Mouse (Mus musculus) spleen, postnatal 0 days (tissue): Measurements from ENCODE around the gene Sun2. TPM values are rescaled to one million over a fixed set of nuclear protein-coding genes. Genes with fewer than 3 reads are reported as not detected.

Source experiments
- polyA plus RNA-seq: library from polyadenylated mRNA; unstranded; fragments of >200 nt; fragmentation: Nextera tagmentation; extraction: Ambion mirVana; gene quantifications from 2 replicates; pipeline ENCODE4 v1.2.1, GENCODE M21; 2015

Gene Sun2
- 7.1 and 7.6 TPM in 2 replicates for polyA plus RNA-seq

DNA sequence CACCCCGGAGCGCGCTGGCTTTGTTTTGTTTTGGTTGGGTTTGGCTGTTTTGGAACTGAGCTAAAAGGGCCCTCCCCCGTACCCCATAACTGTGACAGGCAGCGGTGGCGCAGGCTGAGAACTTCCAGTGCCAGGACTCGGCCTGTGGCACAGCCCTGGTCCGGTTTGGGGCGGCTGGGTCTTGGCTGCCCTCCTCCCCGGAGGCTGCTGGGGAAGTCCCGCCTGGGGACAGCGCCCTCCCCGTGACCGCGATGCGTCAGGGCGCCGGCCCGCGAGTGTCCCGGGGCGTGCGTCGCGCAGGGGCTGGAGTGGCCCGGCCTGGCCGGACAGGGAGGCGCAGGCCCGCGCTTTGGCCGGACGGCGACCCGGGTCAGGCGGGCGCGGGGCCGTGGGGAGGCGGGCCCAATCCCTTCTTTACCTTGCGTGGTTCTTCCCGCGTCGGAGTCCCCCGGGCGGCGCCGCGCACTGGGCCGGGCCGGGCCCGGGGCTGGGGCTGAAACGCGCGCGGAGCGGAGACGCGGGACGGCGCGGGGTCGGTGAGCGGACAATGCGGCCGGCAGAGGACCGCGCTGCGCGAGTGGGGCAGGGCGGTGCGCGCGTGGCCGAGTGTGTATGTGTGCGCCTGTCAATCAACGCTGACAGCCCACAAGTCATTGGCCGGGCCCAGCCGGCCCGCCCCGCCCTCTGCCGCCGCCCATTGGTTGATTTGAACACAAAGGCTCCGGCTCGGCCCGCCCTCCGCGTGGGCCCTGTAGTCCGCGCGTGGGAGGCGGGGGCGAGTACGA, at the start of gene Sun2:
Gene Sun2, minus strand, starts transcription at position 616 of the 785 bp plus-strand sequence.

DNA sequence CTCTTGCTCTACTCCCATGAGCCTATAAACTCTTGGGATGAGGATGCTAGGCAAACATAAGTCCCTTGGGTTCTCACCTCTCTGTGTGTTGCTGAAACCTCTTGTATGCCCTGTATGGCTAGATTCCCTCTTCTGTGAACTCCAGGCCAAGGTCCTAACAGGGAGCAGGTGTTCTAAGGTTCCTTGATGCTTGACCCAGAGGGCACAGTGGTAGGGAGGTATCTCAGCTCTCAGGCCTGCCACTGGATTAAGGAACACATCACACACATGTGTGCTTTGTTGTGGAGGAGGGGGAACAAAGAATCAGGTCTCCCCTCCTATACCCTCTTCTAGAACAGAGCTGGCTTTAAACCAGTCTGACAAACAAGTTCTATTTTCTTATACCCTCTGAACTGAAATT, 35.4 kb upstream of the Sun2 start, which contains the start of gene Dnal4:
Gene Dnal4, minus strand, starts transcription at position 101 of the 400 bp plus-strand sequence.

DNA sequence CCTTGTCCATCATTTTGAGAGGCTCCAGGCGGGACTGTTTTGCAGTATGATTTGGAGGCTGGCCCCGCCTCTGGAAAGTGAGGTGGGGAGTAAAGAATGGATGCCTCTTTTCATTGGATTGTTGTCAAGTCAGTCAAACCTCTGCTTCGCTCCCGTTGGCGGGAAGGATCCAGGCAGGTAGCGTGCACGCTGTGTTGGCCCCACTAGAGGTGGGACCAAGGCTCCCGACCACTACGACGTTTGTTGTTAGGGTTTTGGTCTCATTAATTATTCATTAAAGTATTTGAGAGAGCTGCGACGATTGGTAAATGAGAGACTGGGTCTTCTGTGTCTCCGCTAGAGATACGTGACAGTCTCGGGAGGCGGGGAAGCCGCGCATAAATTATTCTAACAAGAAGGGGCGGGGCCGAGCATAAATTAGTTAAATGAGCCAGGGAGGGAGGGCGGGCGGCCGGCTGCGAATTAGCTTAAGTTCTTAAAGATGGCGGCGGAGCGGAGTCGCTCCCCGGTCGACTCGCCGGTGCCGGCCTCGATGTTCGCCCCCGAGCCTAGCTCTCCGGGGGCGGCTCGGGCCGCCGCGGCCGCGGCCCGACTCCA, 51.8 kb downstream of the Sun2 start, which contains the start of gene Gtpbp1:
Gene Gtpbp1, plus strand, starts transcription at position 420 of the 597 bp plus-strand sequence.

DNA sequence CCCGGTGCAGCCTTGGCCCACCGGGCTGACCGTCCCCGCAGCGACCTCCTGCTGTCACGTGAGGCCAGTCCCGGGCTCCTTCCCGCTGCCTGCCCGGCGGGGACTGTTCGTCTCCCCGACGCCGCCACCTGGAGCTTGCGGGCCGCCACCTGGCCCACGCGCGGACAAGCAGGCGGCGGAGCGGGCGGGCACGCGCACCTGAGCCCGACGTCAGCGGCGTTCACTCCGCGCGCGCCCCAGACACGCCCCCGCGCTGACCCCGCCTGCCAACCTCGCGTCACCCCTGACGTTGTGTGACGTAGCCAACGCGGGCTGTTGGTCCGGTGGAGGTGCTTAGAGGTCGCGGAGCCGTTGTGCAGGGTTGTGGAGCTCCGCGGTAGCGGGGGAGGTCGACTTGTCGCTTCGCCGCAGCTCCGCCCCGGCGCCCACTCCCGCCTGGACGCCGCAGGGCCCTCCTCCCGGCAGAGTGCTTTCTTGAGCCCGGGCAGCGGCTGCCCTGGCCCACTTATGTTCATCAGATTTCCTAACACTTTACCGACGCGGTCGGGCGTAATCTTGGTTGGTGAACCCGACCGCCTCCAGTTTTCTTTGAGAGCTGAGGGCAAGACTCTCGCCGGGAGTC, 54.6 kb downstream of the Sun2 start, which contains the start of gene Josd1:
Gene Josd1, minus strand, starts transcription at position 274 of the 622 bp plus-strand sequence.

Other genes starting within 250 kb of the Sun2 start
- not detected in 2 replicates for gene Kcnj4, start 237.3 kb downstream of the Sun2 start, polyA plus RNA-seq
- gene Kdelr3, start 226.1 kb downstream of the Sun2 start, polyA plus RNA-seq, result 18.3 and 22.0 TPM in 2 replicates
- gene Ddx17, start 195.8 kb downstream of the Sun2 start, polyA plus RNA-seq, result 25.1 and 31.0 TPM in 2 replicates
- gene Dmc1, start 137.4 kb downstream of the Sun2 start, polyA plus RNA-seq, result 0.85 and 0.94 TPM in 2 replicates
- gene Fam227a, start 83.6 kb downstream of the Sun2 start, polyA plus RNA-seq, result 0.38 and 0.52 TPM in 2 replicates
- 21.8 and 23.0 TPM in 2 replicates for gene Cby1, start 83.3 kb downstream of the Sun2 start, polyA plus RNA-seq
- 170 and 178 TPM in 2 replicates for gene Tomm22, start 71.7 kb downstream of the Sun2 start, polyA plus RNA-seq
- 17.5 and 19.6 TPM in 2 replicates for gene Josd1, start 54.6 kb downstream of the Sun2 start, polyA plus RNA-seq
- gene Gtpbp1, start 51.7 kb downstream of the Sun2 start, polyA plus RNA-seq, result 38.9 and 40.0 TPM in 2 replicates
- 13.8 and 18.1 TPM in 2 replicates for gene Dnal4, start 35.3 kb upstream of the Sun2 start, polyA plus RNA-seq
- gene Nptxr, start 62.2 kb upstream of the Sun2 start, polyA plus RNA-seq, result 1.2 and 1.8 TPM in 2 replicates
- not detected in 2 replicates for gene Npcd, start 91.7 kb upstream of the Sun2 start, polyA plus RNA-seq
- gene Cbx6, start 92.2 kb upstream of the Sun2 start, polyA plus RNA-seq, result 12.5 and 18.4 TPM in 2 replicates
- 114 TPM in 2 replicates for gene Apobec3, start 149.1 kb upstream of the Sun2 start, polyA plus RNA-seq
- gene Cbx7, start 228.6 kb upstream of the Sun2 start, polyA plus RNA-seq, result 3.6 and 4.0 TPM in 2 replicates